Mouse (Mus musculus) megakaryocyte, embryonic 14.5 days (primary cell): ENCODE data around the gene C1qtnf5.

ENCODE experiments used
- FLI1 ChIP-seq: IDR thresholded peaks from 2 replicates; pipeline ENCODE4 v1.6.1; 2012; ENCODE audit warnings: low read length, inconsistent platforms, mixed read lengths
- GATA1 ChIP-seq: IDR thresholded peaks from 3 replicates; pipeline ENCODE4 v1.6.1; 2012; ENCODE audit warnings: mixed read lengths, low read length, inconsistent platforms, borderline replicate concordance

- TF ChIP-seq GATA1 (no peak), FLI1 (no peak)
Measured at GRCm38 (mm10) chr9:44072599-44072915, 34.5 kb upstream of the C1qtnf5 start.
